Mouse (Mus musculus) erythroblast, embryonic 14.5 days (primary cell): ENCODE measurements around the gene Il27. TPM values are rescaled to one million over a fixed set of nuclear protein-coding genes. Genes with fewer than 3 reads are reported as not detected.

ENCODE experiments used
- H3K27me3 ChIP-seq: 2 replicates; pipeline ENCODE4 v1.6.1; 2012; ENCODE audit warnings: inconsistent platforms; ENCODE audit not compliant: control insufficient read depth
- H3K36me3 ChIP-seq: 2 replicates; pipeline ENCODE4 v1.6.1; 2012; ENCODE audit warnings: mild to moderate bottlenecking, inconsistent platforms; ENCODE audit not compliant: control insufficient read depth
- H3K4me1 ChIP-seq: 2 replicates; pipeline ENCODE4 v1.6.1; 2012; ENCODE audit warnings: inconsistent platforms; ENCODE audit not compliant: control insufficient read depth
- H3K4me3 ChIP-seq: replicated peaks from 2 replicates; pipeline ENCODE3; 2012; ENCODE audit warnings: moderate library complexity, mild to moderate bottlenecking, inconsistent platforms
- H3K9me3 ChIP-seq: 2 replicates; pipeline ENCODE4 v1.6.1; 2012; ENCODE audit warnings: low read length, inconsistent platforms, mixed read lengths; ENCODE audit not compliant: control insufficient read depth
- GATA1 ChIP-seq: IDR thresholded peaks from 2 replicates; pipeline ENCODE4 v1.6.1; 2012; ENCODE audit warnings: low read length, inconsistent platforms, mixed read lengths
- TAL1 ChIP-seq: IDR thresholded peaks from 3 replicates; pipeline ENCODE4 v1.6.1; 2012; ENCODE audit warnings: low read length, inconsistent platforms, mixed read lengths
- polyA plus RNA-seq: library from polyadenylated mRNA; stranded (reverse); fragments of >175 nt; gene quantifications from 2 replicates; pipeline ENCODE4 v1.2.3, GENCODE M21; 2012

Il27 gene
- polyA plus RNA-seq, 1 experiment: not detected

DNA sequence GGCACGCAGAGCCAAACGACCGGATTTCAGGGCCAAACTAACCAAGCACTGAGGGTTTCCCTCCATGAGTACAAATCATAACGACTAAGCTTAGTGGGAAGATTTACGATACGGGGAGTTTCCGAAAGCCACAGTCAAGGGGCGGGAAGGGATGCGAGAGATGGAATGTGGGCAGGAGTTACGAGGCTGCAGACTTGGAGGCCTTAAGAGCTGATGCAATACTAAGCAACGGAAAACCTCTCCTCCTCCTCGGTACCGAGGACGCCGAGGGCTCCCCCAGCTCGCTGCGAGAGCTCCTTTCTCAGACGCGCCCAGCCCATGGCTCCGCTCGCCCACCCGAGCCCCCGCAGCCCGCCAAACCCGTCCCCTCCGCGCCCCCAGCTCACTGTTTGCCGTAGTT is 29.0 kb downstream of the Il27 start:
- Histone ChIP-seq H3K36me3 (peaks cover 40% of the 10 kb centered on the region), H3K4me1 (peaks cover 26% of the 10 kb centered on the region), H3K9me3 (no peaks in the 10 kb centered on the region), H3K4me3 (peak overlapping the region; percentile 89), H3K27me3 (no peaks in the 10 kb centered on the region)
- TF ChIP-seq GATA1 (no peak), TAL1 (no peak)

DNA sequence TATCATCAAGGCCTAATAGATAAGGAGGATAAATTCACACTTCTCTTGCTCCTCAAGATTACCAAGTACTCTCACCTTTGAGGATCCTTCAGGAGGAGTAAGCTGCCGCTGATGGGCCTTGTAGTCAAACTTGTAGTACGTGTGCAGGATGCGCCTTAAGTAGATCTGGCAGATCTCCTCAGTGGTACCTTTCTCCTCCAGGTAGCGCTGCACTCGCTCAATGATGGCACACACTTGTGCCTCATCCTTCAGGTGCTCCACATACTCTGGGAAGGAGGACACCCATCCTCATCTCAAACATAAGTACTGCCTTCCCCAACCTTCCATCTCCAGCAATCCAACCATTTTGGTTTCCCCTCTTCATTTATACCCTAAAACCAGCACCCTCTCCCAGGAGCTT is 38.1 kb downstream of the Il27 start:
- Histone ChIP-seq H3K9me3 (no peaks in the 10 kb centered on the region), H3K36me3 (peaks cover 98% of the 10 kb centered on the region), H3K4me1 (no peaks in the 10 kb centered on the region), H3K4me3 (no peak overlapping the region), H3K27me3 (no peaks in the 10 kb centered on the region)
- TF ChIP-seq GATA1 (no peak), TAL1 (no peak)

DNA sequence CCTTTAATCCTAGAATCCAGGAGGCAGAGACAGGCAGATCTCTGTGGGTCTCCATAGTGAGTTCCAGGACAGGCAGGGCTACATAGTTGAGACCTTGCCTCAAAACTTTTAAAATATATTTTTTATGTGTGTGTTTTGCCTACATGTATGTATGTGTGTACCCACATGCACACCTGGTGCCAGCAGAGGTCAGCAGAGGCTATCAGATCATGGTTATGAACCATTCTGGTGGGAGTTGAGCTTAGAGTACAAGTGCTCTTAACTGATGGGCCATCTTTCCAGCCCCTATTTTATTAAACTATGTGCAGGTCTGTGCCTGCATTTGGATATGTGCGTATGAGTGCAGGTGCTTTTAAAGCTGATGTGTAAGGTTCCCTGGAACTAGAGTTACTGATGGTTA is 39.9 kb downstream of the Il27 start:
- Histone ChIP-seq H3K36me3 (peaks cover 99% of the 10 kb centered on the region), H3K4me3 (no peak overlapping the region), H3K9me3 (no peaks in the 10 kb centered on the region), H3K27me3 (no peaks in the 10 kb centered on the region), H3K4me1 (no peaks in the 10 kb centered on the region)
- TF ChIP-seq GATA1 (no peak), TAL1 (no peak)

DNA sequence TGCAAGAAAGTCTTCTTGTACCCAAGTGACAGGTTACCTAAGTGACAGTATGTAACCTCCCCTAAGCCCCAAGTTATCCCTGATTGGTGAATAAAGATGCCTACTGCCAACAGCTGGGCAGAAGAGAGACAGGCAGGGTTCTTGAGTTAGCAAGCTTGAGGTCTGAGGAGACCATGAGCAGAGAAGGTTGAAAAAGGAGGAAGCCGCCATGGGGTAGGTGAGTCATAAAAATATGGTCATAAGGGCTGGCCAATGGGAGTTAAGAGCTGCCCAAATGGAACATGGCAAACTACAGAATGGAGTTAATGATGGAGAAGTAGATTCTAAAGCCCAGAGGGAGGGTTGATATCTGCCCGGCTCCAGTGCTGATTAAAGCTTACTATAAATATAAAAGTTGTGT is 49.1 kb downstream of the Il27 start:
- Histone ChIP-seq H3K27me3 (no peaks in the 10 kb centered on the region), H3K4me1 (no peaks in the 10 kb centered on the region), H3K9me3 (no peaks in the 10 kb centered on the region), H3K36me3 (peaks cover 71% of the 10 kb centered on the region), H3K4me3 (no peak overlapping the region)
- TF ChIP-seq GATA1 (no peak), TAL1 (no peak)

DNA sequence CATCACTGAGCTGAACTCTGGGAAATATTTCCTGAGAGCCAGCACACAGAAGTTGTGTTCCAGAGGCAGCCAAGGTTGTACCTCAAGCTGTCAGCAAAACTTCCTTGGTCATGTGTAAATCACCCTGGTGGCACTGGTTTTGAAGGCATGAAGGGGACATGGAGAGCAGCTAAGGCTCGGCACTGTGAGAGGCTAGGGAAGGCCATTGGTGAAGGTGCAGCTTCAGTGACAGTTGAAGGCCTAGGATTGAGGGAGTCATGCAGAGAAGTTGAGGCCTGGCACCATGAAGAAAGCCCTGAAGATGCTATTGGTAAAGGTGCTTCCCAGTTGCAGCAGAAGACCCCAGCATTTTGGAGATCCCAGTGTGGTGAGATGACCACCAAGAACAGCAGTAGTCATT is 53.1 kb downstream of the Il27 start:
- TF ChIP-seq TAL1 (no peak), GATA1 (no peak)
- no peaks in the 10 kb centered on the region for H3K4me1 ChIP-seq
- H3K9me3 ChIP-seq: no peaks in the 10 kb centered on the region
- H3K27me3 ChIP-seq: peaks cover 6% of the 10 kb centered on the region
- H3K4me3 ChIP-seq: no peak overlapping the region
- H3K36me3 ChIP-seq: peaks cover 32% of the 10 kb centered on the region

Other genes starting within 250 kb of the Il27 start
- gene Lat, start 225.4 kb downstream of the Il27 start, polyA plus RNA-seq: 0.31 and 0.60 TPM in 2 replicates
- gene Spns1, start 217.5 kb downstream of the Il27 start, polyA plus RNA-seq: 3.3 and 5.1 TPM in 2 replicates
- 0.17 and 0.39 TPM in 2 replicates for gene Nfatc2ip, start 198.2 kb downstream of the Il27 start, polyA plus RNA-seq
- gene Cd19, start 180.1 kb downstream of the Il27 start, polyA plus RNA-seq: not detected in 2 replicates
- 0.67 and 0.68 TPM in 2 replicates for gene Rabep2, start 166.2 kb downstream of the Il27 start, polyA plus RNA-seq
- not detected in 2 replicates for gene Atp2a1, start 131.8 kb downstream of the Il27 start, polyA plus RNA-seq
- 2.3 and 2.6 TPM in 2 replicates for gene Sh2b1, start 119.5 kb downstream of the Il27 start, polyA plus RNA-seq
- gene Tufm, start 107.6 kb downstream of the Il27 start, polyA plus RNA-seq: 1.8 and 3.9 TPM in 2 replicates
- 56.8 and 76.8 TPM in 2 replicates for gene Atxn2l, start 91.5 kb downstream of the Il27 start, polyA plus RNA-seq
- gene Eif3c, start 28.5 kb downstream of the Il27 start, polyA plus RNA-seq: 5.1 and 6.2 TPM in 2 replicates
- 0.07 and 0.16 TPM in 2 replicates for gene Apobr, start 10.0 kb downstream of the Il27 start, polyA plus RNA-seq
- 0.14 and 0.22 TPM in 2 replicates for gene Cln3, start 9.1 kb downstream of the Il27 start, polyA plus RNA-seq
- gene Nupr1, start 35.9 kb upstream of the Il27 start, polyA plus RNA-seq: 0.27 and 0.35 TPM in 2 replicates
- 4.0 and 6.3 TPM in 2 replicates for gene Sgf29, start 54.4 kb upstream of the Il27 start, polyA plus RNA-seq
- not detected in 2 replicates for gene Sult1a1, start 81.5 kb upstream of the Il27 start, polyA plus RNA-seq
- gene Bola2, start 100.5 kb upstream of the Il27 start, polyA plus RNA-seq: 14.2 and 14.8 TPM in 2 replicates
- 0.21 and 0.33 TPM in 2 replicates for gene Slx1b, start 100.8 kb upstream of the Il27 start, polyA plus RNA-seq
- gene Coro1a, start 112.8 kb upstream of the Il27 start, polyA plus RNA-seq: 1.5 and 2.4 TPM in 2 replicates
- gene Mapk3, start 164.7 kb upstream of the Il27 start, polyA plus RNA-seq: 16.3 and 18.0 TPM in 2 replicates
- gene Gdpd3, start 171.4 kb upstream of the Il27 start, polyA plus RNA-seq: 0.36 TPM in 1 of 2 replicates, not detected in the other
- 156 and 161 TPM in 2 replicates for gene Ypel3, start 182.0 kb upstream of the Il27 start, polyA plus RNA-seq
- 3.6 and 4.0 TPM in 2 replicates for gene Tbx6, start 186.5 kb upstream of the Il27 start, polyA plus RNA-seq
- 11.0 and 12.3 TPM in 2 replicates for gene Ppp4c, start 197.6 kb upstream of the Il27 start, polyA plus RNA-seq
- gene Fam57b, start 202.7 kb upstream of the Il27 start, polyA plus RNA-seq: 0.02 TPM in 1 of 2 replicates, not detected in the other
- gene 4930451I11Rik, start 236.7 kb upstream of the Il27 start, polyA plus RNA-seq: not detected in 2 replicates